Mouse (Mus musculus): ENCODE measurements around the gene Mindy1. TPM values are rescaled to one million over a fixed set of nuclear protein-coding genes. Genes with fewer than 3 reads are reported as not detected.

The Mindy1 gene
- polyA plus RNA-seq, 1 experiment = 23.5 TPM

DNA sequence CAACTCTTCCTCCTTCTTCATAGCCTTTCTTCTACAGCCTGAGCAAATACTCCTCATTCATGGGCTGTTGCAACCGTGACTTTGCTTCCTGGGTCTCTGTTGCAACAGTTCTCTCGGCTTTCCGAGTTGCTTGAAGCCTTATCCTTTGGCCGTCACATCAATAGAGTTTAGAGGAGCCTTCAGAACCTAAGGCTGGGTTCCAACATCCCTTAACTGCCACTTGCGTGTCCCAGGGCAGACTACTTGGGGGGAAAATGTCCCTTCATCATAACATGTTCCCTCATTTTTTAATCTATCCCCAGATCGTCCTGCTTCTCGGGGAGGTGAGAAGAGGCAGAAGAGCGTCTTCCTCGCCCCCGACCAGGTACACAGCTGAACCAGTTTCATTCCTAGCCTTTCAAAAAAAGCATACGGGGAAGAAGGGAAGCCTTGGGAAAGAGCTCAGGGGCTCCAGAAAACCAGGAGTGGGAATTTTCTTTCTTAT, 1.3 kb downstream of the Mindy1 start:
- H3K4me1 ChIP-seq (ENCODE audit: control insufficient read depth, insufficient read depth, insufficient read length, low read length) = peaks cover 11% of the 10 kb centered on the region; the same call in 1 of the 2 replicates
- peak overlapping the region; percentile 65 for H3K4me3 ChIP-seq (ENCODE audit: insufficient read depth, low read depth, low read length)
- H3K27ac ChIP-seq (replicated peaks; ENCODE audit: low read depth, low read length) = peak overlapping the region; percentile 96

DNA sequence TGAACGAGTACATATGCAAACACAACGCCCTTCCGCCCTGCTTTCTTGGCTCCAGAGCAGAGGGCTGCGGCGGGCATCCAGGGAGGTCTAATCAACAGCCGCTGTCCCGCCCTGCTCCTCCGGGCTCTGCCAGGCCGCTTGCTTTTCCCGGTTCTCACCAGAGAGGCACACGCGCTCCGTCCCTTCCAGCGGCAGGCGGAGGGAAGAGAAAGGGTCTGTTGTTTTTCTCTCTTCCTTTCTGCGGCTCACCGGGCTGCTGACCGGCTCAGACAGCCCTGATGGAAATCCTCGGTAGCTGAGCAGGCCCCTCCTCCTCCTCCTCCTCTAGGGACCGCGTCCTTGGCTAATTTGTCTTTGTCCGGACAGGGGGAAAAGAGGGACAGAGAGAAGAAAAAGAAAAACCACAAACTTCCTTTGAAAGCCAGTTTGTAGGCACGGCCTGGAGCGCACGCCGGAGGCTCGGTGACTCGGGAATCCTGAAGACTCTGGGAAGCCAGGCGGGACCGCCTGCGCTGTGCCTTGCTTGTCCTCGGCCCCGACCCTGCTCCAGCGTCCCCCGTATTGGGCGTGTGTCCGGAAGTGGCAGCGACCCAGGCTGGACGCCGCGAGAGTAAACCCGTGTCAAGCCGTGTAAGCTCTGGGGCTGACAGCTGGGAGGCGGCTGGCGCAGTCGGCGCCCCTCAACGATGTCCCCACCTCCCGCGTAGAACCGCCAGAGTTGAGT, 1.9 kb downstream of the Mindy1 start:
- peaks cover 11% of the 10 kb centered on the region; the same call in 1 of the 2 replicates for H3K4me1 ChIP-seq (ENCODE audit: control insufficient read depth, insufficient read depth, insufficient read length, low read length)
- H3K27ac ChIP-seq (replicated peaks; ENCODE audit: low read depth, low read length) = peak overlapping the region; percentile 96
- H3K4me3 ChIP-seq (ENCODE audit: insufficient read depth, low read depth, low read length) = peak overlapping the region; percentile 65

DNA sequence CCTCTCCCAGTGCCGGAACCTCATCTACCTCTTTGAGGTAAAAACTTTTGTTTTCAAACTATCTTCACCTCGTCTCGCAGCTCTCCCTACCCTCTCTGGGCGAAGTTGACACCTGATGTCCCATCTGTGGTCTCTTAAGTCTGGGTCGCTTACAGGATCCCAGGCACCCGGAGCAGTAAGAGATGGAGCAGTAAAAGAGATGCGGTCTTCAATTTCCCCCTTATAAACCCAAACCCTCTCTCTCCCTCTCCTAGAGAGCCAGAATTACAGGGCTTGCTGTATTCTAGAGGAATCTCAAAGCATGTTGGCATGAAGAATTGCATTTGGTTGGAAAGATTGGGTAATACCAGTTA, 2.4 kb downstream of the Mindy1 start:
- peak overlapping the region; percentile 65 for H3K4me3 ChIP-seq (ENCODE audit: insufficient read depth, low read depth, low read length)
- peak overlapping the region; percentile 96 for H3K27ac ChIP-seq (replicated peaks; ENCODE audit: low read depth, low read length)
- peaks cover 11% of the 10 kb centered on the region; the same call in 1 of the 2 replicates for H3K4me1 ChIP-seq (ENCODE audit: control insufficient read depth, insufficient read depth, insufficient read length, low read length)

DNA sequence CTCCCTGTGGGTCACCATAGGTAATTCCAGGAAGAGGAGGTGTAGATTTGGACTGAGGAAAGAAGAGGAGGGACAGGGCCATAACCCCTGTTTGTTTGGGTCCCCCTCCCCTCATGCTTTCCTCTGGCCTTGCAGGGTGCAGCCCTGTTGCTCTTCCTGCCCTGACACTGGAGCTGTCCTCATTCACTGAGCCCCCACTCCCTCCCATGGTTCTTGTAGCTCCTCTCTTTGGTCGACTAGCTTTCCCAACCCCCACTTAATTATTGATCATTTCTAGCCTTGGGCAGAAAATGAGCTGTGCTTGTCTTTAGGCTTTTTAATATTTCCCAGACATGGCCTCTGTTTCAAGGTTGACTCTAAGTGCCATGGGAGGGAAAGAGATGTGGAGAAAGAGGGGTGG, 2.9 kb downstream of the Mindy1 start:
- Histone ChIP-seq H3K4me1 (ENCODE audit: control insufficient read depth, insufficient read depth, insufficient read length, low read length) (peaks cover 11% of the 10 kb centered on the region; the same call in 1 of the 2 replicates), H3K27ac (replicated peaks; ENCODE audit: low read depth, low read length) (peak overlapping the region; percentile 96), H3K4me3 (ENCODE audit: insufficient read depth, low read depth, low read length) (peak overlapping the region; percentile 65)

DNA sequence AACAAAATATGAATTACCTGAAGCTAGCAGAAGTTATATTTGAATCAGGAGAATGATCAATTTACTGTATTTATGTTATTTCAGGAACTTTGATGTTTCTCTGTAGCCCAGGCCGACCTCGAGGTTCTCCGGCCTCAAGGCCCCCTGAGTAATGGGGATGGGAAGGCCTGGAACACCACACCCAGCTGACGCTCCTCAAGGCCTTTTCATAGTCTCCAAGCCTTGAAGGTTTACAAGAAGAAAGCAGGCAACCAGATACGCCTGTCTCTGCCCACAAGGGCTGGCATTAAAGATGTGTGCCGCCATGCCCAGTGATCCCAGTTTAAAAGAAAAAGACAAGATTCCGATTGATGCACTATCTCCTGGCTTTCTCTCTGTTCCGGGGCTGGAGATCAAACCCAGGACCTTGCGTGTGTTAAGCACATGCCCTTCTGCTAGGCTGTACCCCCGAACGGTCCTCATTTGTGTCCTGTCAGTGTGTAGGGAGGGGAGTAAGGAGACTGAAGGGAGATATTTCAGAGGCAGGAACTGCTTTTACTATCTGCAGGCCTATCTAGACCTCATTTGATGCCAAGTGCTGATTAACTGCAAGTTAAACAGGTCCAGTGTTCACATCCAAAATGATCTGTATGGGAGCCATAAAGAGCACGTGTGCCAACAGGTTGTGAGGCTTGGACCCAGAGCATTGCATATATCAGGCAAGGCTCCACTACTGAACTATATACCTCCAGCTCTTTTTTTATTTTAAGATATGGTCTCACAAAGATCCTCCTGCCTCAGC, 3.5 kb downstream of the Mindy1 start:
- peaks cover 11% of the 10 kb centered on the region; the same call in 1 of the 2 replicates for H3K4me1 ChIP-seq (ENCODE audit: control insufficient read depth, insufficient read depth, insufficient read length, low read length)
- H3K27ac ChIP-seq (replicated peaks; ENCODE audit: low read depth, low read length) = no peak overlapping the region
- peak overlapping the region; percentile 65; the same call in 1 of the 2 replicates for H3K4me3 ChIP-seq (ENCODE audit: insufficient read depth, low read depth, low read length)

DNA sequence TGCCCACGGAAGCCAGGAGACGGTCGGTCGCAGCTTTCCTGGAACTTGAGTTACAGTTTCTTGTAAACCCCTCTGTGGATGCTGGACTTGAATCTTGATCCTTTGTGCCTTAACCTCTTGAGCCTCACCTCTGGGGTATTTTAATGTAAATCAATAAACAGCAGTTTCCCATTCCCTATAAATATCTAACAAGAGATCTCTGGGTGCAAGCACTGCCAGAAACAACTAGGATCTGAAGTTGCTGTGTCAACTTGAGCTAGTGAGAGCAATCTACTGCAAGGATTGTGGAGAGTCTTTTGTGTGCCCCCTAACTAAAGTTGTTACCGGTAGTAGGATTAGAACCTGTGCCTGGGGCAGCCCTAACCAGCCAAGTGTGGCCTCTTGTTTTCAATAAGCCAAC, 4.2 kb downstream of the Mindy1 start:
- Histone ChIP-seq H3K27ac (replicated peaks; ENCODE audit: low read depth, low read length) (0 out of 2 replicates have a peak overlapping the region, but pooled peaks have one; percentile 11), H3K4me1 (ENCODE audit: control insufficient read depth, insufficient read depth, insufficient read length, low read length) (peaks cover 11% of the 10 kb centered on the region; the same call in 1 of the 2 replicates), H3K4me3 (ENCODE audit: insufficient read depth, low read depth, low read length) (no peak overlapping the region)

DNA sequence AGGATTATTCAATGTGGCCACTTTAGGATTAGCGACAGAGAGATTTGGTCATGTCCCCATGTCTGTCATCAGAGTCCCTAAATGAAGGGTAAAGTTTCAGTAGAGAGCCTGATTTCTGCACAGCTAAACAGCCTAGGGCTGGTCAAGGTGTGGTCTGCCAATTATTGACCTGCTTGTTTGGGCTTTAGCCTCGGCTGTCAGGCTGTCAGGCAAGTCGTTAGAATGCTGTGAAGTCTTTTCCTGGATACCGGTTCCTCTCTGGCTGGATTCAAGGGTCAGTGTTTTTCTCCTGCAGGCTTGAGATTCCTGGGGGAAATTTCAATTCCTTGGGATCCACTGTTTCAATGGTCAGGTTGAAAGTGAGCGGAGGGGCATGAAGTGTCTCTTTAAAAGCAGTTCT, 4.9 kb downstream of the Mindy1 start:
- Histone ChIP-seq H3K27ac (replicated peaks; ENCODE audit: low read depth, low read length) (peak overlapping the region; percentile 54), H3K4me1 (ENCODE audit: control insufficient read depth, insufficient read depth, insufficient read length, low read length) (peaks cover 8% of the 10 kb centered on the region; the same call in 1 of the 2 replicates), H3K4me3 (ENCODE audit: insufficient read depth, low read depth, low read length) (peak overlapping the region; percentile 20)

DNA sequence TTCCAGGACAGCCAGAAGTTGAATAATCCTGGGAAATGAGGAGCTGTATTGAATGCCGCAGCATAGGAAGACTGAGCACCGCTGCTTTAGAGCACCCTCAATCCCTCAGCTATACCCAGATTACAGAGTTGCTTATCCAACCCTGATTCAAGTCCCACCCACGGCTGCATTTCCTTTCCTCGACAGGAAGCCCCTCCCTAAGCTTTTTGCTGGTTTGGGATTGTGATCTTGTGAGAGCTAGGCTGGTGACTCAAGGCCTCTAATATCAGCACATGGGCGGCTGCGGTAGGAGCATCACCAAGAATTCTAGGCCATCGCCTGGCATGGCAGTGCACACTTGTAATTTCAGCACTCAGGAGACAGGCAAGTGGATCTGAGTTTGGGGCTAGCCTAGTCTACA, 5.4 kb downstream of the Mindy1 start:
- Histone ChIP-seq H3K4me3 (ENCODE audit: insufficient read depth, low read depth, low read length) (peak overlapping the region; percentile 20), H3K27ac (replicated peaks; ENCODE audit: low read depth, low read length) (peak overlapping the region; percentile 54), H3K4me1 (ENCODE audit: control insufficient read depth, insufficient read depth, insufficient read length, low read length) (peaks cover 8% of the 10 kb centered on the region; the same call in 1 of the 2 replicates)

DNA sequence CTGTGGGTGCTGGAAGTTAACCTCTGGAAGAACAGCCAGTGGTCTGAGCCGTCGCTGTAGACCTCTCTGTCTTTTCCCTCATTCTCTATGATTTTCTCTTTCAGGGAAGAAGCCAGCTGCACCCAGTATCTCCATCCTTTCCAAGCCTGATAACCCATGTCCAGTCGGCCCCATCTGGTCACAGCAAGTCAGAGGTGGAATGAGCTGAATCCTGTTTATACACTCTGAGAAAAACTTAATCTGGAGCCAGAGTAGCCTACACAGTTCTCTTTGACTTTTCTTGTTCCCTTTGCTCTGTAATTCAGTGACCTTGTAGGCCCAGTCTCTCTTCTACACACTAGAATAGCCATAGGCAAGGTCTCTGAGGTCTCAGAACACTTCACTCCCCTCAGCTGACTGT, 6.4 kb downstream of the Mindy1 start:
- Histone ChIP-seq H3K4me1 (ENCODE audit: control insufficient read depth, insufficient read depth, insufficient read length, low read length) (peaks cover 8% of the 10 kb centered on the region; the same call in 1 of the 2 replicates), H3K4me3 (ENCODE audit: insufficient read depth, low read depth, low read length) (no peak overlapping the region), H3K27ac (replicated peaks; ENCODE audit: low read depth, low read length) (no peak overlapping the region)

DNA sequence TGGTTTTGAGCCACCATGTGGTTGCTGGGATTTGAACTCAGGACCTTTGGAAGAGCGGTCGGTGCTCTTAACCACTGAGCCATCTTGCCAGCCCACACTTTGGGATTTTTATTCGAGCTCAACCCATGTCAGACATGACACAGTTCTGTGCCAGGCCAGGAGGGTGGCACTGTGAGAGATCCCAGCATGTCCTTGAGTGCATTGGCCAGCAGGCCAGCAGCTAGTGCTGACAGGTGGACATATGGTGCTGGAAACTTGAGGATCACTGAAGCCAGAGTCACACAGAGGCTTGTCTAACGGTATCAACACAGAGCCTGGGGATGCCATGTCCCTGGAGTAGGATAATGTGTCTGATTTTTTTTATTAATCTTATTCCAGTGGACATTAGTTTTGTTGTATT, 8.3 kb downstream of the Mindy1 start:
- H3K27ac ChIP-seq (replicated peaks; ENCODE audit: low read depth, low read length) = no peak overlapping the region
- H3K4me1 ChIP-seq (ENCODE audit: control insufficient read depth, insufficient read depth, insufficient read length, low read length) = 0 out of 2 replicates have a peak, but pooled peaks cover 5% of the 10 kb centered on the region
- H3K4me3 ChIP-seq (ENCODE audit: insufficient read depth, low read depth, low read length) = no peak overlapping the region

DNA sequence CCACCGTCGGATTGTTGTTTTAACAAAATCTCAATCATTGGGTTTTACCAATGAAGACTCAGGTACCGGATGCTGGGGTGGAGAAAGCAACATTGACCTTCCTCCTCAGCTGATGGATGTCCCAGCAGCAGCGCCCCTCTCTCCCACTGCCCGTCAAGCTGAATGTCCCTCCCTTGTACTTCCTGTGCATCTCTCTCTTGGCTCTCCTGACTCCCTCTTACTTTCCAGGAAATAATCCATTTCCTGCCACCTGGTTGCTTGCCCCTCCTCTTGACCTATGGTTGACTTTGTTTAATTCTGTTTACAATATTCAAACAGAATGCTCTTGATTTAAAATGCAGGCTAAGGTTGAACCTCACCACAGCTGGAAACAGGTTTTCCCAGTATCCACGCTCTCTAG, 9.0 kb downstream of the Mindy1 start:
- H3K4me1 ChIP-seq (ENCODE audit: control insufficient read depth, insufficient read depth, insufficient read length, low read length) = 0 out of 2 replicates have a peak, but pooled peaks cover 3% of the 10 kb centered on the region
- no peak overlapping the region for H3K4me3 ChIP-seq (ENCODE audit: insufficient read depth, low read depth, low read length)
- no peak overlapping the region for H3K27ac ChIP-seq (replicated peaks; ENCODE audit: low read depth, low read length)

DNA sequence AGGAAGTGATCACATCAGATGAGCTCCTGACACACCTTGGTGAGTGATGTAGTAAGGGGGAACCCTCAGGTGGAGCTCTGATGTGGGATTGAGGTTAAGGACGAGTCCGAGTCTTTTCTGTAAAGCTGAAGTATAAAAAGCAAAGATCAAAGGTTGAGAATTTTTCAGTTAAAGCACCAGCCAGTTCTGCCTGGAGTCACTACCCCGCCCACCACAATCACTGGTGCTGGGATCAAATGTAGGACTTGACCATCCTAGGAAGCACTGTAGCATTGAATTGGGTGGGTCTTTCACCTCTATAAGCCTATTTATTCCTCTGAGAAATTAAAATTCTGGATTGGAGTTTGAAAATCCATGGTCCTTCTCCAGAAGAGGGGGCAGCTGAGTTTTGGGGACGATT, 9.9 kb downstream of the Mindy1 start:
- Histone ChIP-seq H3K27ac (replicated peaks; ENCODE audit: low read depth, low read length) (no peak overlapping the region), H3K4me1 (ENCODE audit: control insufficient read depth, insufficient read depth, insufficient read length, low read length) (peaks cover 2% of the 10 kb centered on the region; the same call in 1 of the 2 replicates), H3K4me3 (ENCODE audit: insufficient read depth, low read depth, low read length) (no peak overlapping the region)

DNA sequence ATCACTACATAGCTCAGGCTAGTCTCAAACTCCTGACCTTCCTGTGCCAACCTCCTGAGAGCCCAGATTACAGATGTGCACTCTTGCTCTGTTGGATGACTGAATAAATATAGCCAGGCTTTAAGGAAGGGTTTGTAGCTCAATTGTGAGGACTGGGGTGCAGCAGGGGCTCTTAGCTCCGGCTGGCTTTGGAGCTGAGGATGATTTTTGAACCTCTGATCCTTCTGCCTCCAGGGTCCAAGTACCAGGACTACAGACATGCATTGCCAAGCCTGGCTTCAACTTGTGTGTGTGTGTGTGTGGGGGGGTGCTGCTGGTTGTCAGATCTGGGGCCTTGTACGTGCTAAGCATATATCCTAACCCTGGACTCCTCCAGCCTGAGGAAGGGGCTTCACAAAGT, 11.8 kb downstream of the Mindy1 start:
- H3K4me3 ChIP-seq (ENCODE audit: insufficient read depth, low read depth, low read length) = no peak overlapping the region
- no peak overlapping the region for H3K27ac ChIP-seq (replicated peaks; ENCODE audit: low read depth, low read length)
- H3K4me1 ChIP-seq (ENCODE audit: control insufficient read depth, insufficient read depth, insufficient read length, low read length) = peaks cover 2% of the 10 kb centered on the region; the same call in 1 of the 2 replicates

DNA sequence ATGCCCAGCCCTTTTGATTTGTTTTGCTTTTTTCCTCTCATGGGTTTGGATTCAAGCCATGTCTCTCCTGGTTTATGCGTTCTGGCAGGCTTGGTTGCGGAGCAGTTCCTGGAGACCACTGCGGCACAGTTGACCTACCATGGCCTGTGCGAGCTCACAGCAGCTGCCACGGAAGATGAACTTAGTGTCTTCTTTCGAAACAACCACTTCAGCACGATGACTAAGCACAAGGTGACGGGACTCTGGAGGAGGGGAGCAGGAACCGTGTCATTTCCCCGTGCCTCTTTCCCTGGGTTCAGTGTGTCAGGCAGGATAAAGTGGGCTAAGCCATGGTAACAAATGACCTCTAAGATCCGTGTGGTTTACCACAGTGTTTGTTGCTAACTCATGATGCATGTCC, 12.4 kb downstream of the Mindy1 start:
- Histone ChIP-seq H3K4me1 (ENCODE audit: control insufficient read depth, insufficient read depth, insufficient read length, low read length) (peaks cover 2% of the 10 kb centered on the region; the same call in 1 of the 2 replicates), H3K27ac (replicated peaks; ENCODE audit: low read depth, low read length) (no peak overlapping the region), H3K4me3 (ENCODE audit: insufficient read depth, low read depth, low read length) (no peak overlapping the region)

DNA sequence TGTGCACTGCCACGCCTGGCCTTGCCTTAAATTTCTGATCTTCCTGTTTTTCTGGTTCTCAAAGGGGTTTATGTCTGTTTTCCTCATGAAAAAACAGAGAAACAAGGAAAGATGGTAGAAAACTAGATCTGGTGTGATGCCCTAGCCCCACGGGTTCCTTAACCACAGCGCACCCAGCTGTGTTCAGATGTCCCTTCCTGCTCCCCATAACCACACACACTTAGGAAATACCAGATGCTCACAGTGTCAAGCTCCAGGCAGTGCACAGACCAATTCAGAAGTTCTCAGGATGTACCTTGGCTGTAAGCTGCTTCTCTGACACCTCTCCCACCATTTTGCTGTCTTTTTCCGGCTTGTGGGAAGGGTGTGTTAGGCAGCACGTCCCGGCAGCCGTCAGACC, 13.2 kb downstream of the Mindy1 start:
- H3K4me1 ChIP-seq (ENCODE audit: control insufficient read depth, insufficient read depth, insufficient read length, low read length) = peaks cover 2% of the 10 kb centered on the region; the same call in 1 of the 2 replicates
- H3K27ac ChIP-seq (replicated peaks; ENCODE audit: low read depth, low read length) = no peak overlapping the region
- no peak overlapping the region for H3K4me3 ChIP-seq (ENCODE audit: insufficient read depth, low read depth, low read length)
